Mouse (Mus musculus): Measurements from ENCODE around the gene 4933436I01Rik. TPM values are rescaled to one million over a fixed set of nuclear protein-coding genes. Genes with fewer than 3 reads are reported as not detected.

The 4933436I01Rik gene
- not detected in 2 replicates for polyA plus RNA-seq (2015; fragmentation: Nextera tagmentation; extraction: Ambion mirVana)

DNA sequence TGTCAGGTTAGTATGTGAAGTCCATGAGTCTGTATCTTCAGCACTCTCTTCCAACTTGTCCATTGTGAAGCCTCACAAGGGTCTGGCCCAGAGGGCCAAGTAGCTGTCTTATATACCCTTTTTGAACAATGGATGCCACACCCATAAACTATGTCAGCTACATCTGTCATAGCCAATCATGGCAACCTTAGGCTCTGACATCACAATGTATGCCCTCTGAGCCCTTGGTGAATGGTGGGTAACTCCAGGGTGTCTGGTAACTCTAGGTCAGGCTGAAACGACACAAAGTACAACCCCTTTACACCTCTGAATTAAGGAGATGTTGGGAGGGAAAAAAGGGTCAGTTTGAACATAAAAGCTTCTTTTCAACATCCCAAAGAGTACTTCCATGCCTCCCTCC is at the start of gene 4933436I01Rik:
Gene 4933436I01Rik, minus strand, starts transcription at position 101 of the 400 bp plus-strand sequence.
- H3K9me3 ChIP-seq (replicated peaks; ENCODE audit: control insufficient read depth, low read length, poor library complexity, severe bottlenecking), result no peaks in the 10 kb centered on the region
- no peak for ATAC-seq

DNA sequence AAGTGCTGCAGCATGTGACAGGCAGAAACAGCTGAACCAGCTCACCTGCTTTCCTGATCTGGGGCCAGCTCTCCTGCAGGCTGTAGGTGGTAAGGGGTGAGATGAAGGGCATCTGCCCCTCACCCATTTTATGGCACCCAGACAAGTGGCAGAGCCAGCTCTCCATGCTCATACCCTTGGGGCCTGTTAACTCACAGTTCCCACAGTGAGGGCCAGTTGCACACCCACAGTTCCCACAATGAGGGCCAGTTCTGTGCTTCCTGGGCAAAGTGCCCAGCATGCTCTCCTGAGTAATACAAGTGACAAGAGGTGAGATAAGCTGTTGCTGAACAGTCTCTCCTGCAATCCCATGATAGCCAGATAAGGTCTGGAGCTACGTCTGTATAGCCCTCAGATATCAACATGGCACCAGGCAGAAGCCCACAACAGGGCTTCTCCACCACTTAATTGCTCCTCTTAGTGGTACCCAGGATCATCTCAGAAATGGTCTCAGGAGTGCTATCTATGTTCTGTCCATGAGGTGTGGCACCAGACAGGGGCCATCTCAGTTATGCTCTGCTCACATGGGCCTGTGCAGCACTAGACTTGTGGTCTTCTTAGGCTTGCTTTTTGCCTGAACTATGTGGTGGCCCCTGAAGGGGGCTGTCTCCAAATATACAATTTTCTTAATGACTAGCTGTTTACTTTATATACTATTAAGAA is 3.7 kb upstream of the 4933436I01Rik start:
- H3K4me2 ChIP-seq (ENCODE audit: low read length), result no peak overlapping the region
- no peak overlapping the region for H3K9ac ChIP-seq (ENCODE audit: low read depth, low read length)
- no peaks in the 10 kb centered on the region for H3K27me3 ChIP-seq (ENCODE audit: control insufficient read depth, insufficient read depth, low read depth, low read length)
- 79% methylated on average over 1 of the region's 1 CpGs for WGBS
- no peaks in the 10 kb centered on the region for H3K9me3 ChIP-seq (replicated peaks; ENCODE audit: control insufficient read depth, low read length, poor library complexity, severe bottlenecking)
- H3K36me3 ChIP-seq (ENCODE audit: control insufficient read depth, insufficient read depth, low read length), result no peaks in the 10 kb centered on the region
- no peaks in the 10 kb centered on the region for H3K4me1 ChIP-seq (ENCODE audit: control insufficient read depth, insufficient read depth, low read length)
- H3K4me3 ChIP-seq (ENCODE audit: low read depth, low read length), result no peak overlapping the region
- no peak overlapping the region for H3K27ac ChIP-seq (ENCODE audit: low read length)
- ATAC-seq, result no peak

More for the DNA sequence above, at the start of gene 4933436I01Rik:
- Histone ChIP-seq H3K27me3 (ENCODE audit: control insufficient read depth, insufficient read depth, low read depth, low read length) (no peaks in the 10 kb centered on the region), H3K27ac (ENCODE audit: low read length) (no peak within 1 kb of the TSS), H3K4me2 (ENCODE audit: low read length) (no peak within 1 kb of the TSS), H3K4me1 (ENCODE audit: control insufficient read depth, insufficient read depth, low read length) (no peaks in the 10 kb centered on the region), H3K4me3 (ENCODE audit: low read depth, low read length) (no peak within 1 kb of the TSS), H3K9ac (ENCODE audit: low read depth, low read length) (no peak within 1 kb of the TSS), H3K36me3 (ENCODE audit: control insufficient read depth, insufficient read depth, low read length) (no peaks in the 10 kb centered on the region)
- WGBS, result 61% methylated on average over 1 of the region's 1 CpGs

DNA sequence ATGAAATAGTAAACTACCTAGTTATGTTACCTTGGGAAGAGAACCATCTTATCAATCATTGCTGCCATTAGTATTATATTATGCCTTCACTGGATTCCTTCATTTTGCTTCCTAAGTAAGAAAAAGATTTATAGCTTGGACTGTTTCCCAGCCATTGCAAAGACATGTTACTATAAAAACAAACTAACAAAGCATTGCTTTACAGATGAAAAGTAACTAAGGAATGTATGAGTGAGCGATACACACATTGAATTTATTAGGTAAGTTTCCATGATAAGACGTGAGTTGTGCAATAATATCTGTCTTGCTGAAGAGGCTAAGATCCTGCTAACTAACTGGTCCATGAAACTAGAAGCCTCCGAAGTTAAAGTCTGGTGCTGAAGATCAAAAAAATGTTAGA is 37.8 kb downstream of the 4933436I01Rik start:
- ATAC-seq, result no peak
- Histone ChIP-seq H3K4me3 (ENCODE audit: low read depth, low read length) (no peak overlapping the region), H3K27ac (ENCODE audit: low read length) (no peak overlapping the region), H3K27me3 (ENCODE audit: control insufficient read depth, insufficient read depth, low read depth, low read length) (no peaks in the 10 kb centered on the region), H3K4me2 (ENCODE audit: low read length) (no peak overlapping the region), H3K36me3 (ENCODE audit: control insufficient read depth, insufficient read depth, low read length) (no peaks in the 10 kb centered on the region), H3K9me3 (replicated peaks; ENCODE audit: control insufficient read depth, low read length, poor library complexity, severe bottlenecking) (no peaks in the 10 kb centered on the region), H3K4me1 (ENCODE audit: control insufficient read depth, insufficient read depth, low read length) (no peaks in the 10 kb centered on the region), H3K9ac (ENCODE audit: low read depth, low read length) (no peak overlapping the region)
- 91% methylated on average over 3 of the region's 3 CpGs for WGBS

Other genes starting within 250 kb of the 4933436I01Rik start
- gene Gm1140, start 227.9 kb downstream of the 4933436I01Rik start, polyA plus RNA-seq (2015; fragmentation: Nextera tagmentation; extraction: Ambion mirVana), result not detected in 2 replicates
- not detected in 2 replicates for gene Gm14692, start 225.8 kb downstream of the 4933436I01Rik start, polyA plus RNA-seq (2015; fragmentation: Nextera tagmentation; extraction: Ambion mirVana)

Measured in midbrain, embryonic 16.5 days (tissue).